Mouse (Mus musculus) hindbrain, embryonic 10.5 days (tissue): ENCODE measurements at regions not wholly inside any gene's neighbourhood (a gene's known extent, or its start where the extent isn't known, plus 50 kb on each side); places are given as distances from the start of the nearest gene placed in this dataset.

Experiments
- DNase-seq: peaks from one replicate; pipeline ENCODE4 v3.0.0-alpha.2; 2017; ENCODE audit warnings: low spot score
- H3K27ac ChIP-seq: fragments of 300-500 bp; sonication (generic); 2 replicates; pipeline ENCODE4 v1.5.1; 2016; ENCODE audit warnings: mild to moderate bottlenecking, moderate library complexity
- H3K27me3 ChIP-seq: fragments of 300-500 bp; sonication (generic); 2 replicates; pipeline ENCODE4 v1.6.1; 2016; ENCODE audit warnings: mild to moderate bottlenecking; ENCODE audit not compliant: poor library complexity, insufficient read depth, severe bottlenecking
- H3K36me3 ChIP-seq: fragments of 300-500 bp; sonication (generic); 2 replicates; pipeline ENCODE4 v1.6.1; 2016; ENCODE audit warnings: mild to moderate bottlenecking, moderate library complexity
- H3K4me1 ChIP-seq: fragments of 300-500 bp; sonication (generic); replicated peaks from 2 replicates; pipeline ENCODE4 v1.6.1; 2016; ENCODE audit warnings: mild to moderate bottlenecking
- H3K4me3 ChIP-seq: fragments of 300-500 bp; sonication (generic); 2 replicates; pipeline ENCODE4 v1.5.1; 2016; ENCODE audit warnings: mild to moderate bottlenecking, moderate library complexity
- H3K9me3 ChIP-seq: fragments of 300-500 bp; sonication (generic); 2 replicates; pipeline ENCODE4 v1.6.1; 2016; ENCODE audit warnings: mild to moderate bottlenecking, moderate library complexity
- WGBS: fragments of 180-500 bp; shearing (Covaris S2); methylation state at CpG from one replicate; pipeline ENCODE4 v1.1.7; 2016; 5-methylcytosine and 5-hydroxymethylcytosine counted together

- peak; percentile 41 for DNase-seq
- WGBS, result 32% methylated on average over 27 of the region's 27 CpGs
- Histone ChIP-seq H3K27ac (peak overlapping the region; percentile 74), H3K27me3 (peaks cover 10% of the 10 kb centered on the region; the same call in 1 of the 2 replicates), H3K9me3 (no peaks in the 10 kb centered on the region), H3K4me3 (peak overlapping the region; percentile 23; the same call in 1 of the 2 replicates), H3K4me1 (peaks cover 38% of the 10 kb centered on the region), H3K36me3 (no peaks in the 10 kb centered on the region)
Observed at GRCm38 (mm10) chr2:167782231-167782999, 92.8 kb upstream of the Tmem189 start.

GRCm38 (mm10) chr2:167781496-167781895 lies 91.9 kb upstream of the Tmem189 start:
- no peaks in the 10 kb centered on the region for H3K36me3 ChIP-seq
- DNase-seq, result no peak
- no peak overlapping the region for H3K4me3 ChIP-seq
- no peaks in the 10 kb centered on the region for H3K9me3 ChIP-seq
- 71% methylated on average over 13 of the region's 13 CpGs for WGBS
- H3K27ac ChIP-seq, result peak overlapping the region; percentile 9; the same call in 1 of the 2 replicates
- peaks cover 10% of the 10 kb centered on the region; the same call in 1 of the 2 replicates for H3K27me3 ChIP-seq
- H3K4me1 ChIP-seq, result peaks cover 47% of the 10 kb centered on the region

GRCm38 (mm10) chr2:167778691-167779090 lies 89.1 kb upstream of the Tmem189 start:
- peak overlapping the region; percentile 77; the same call in 1 of the 2 replicates for H3K4me3 ChIP-seq
- no peak for DNase-seq
- H3K36me3 ChIP-seq, result no peaks in the 10 kb centered on the region
- peak overlapping the region; percentile 95 for H3K27ac ChIP-seq
- WGBS, result 74% methylated on average over 10 of the region's 10 CpGs
- no peaks in the 10 kb centered on the region for H3K9me3 ChIP-seq
- H3K4me1 ChIP-seq, result peaks cover 68% of the 10 kb centered on the region
- peaks cover 19% of the 10 kb centered on the region for H3K27me3 ChIP-seq

GRCm38 (mm10) chr2:167778271-167778670 lies 88.6 kb upstream of the Tmem189 start:
- H3K9me3 ChIP-seq, result no peaks in the 10 kb centered on the region
- peak overlapping the region; percentile 77 for H3K4me3 ChIP-seq
- 70% methylated on average over 4 of the region's 4 CpGs for WGBS
- H3K36me3 ChIP-seq, result no peaks in the 10 kb centered on the region
- peaks cover 68% of the 10 kb centered on the region for H3K4me1 ChIP-seq
- peak overlapping the region; percentile 95 for H3K27ac ChIP-seq
- DNase-seq, result no peak
- peaks cover 19% of the 10 kb centered on the region for H3K27me3 ChIP-seq

GRCm38 (mm10) chr2:167777331-167778085 lies 87.9 kb upstream of the Tmem189 start:
- Histone ChIP-seq H3K27ac (peak overlapping the region; percentile 95), H3K9me3 (no peaks in the 10 kb centered on the region), H3K4me1 (peaks cover 61% of the 10 kb centered on the region), H3K4me3 (peak overlapping the region; percentile 77), H3K27me3 (peaks cover 19% of the 10 kb centered on the region), H3K36me3 (no peaks in the 10 kb centered on the region)
- 2% methylated on average over 33 of the region's 33 CpGs for WGBS
- DNase-seq, result peak; percentile 77

- Histone ChIP-seq H3K27ac (peak overlapping the region; percentile 95; the same call in 1 of the 2 replicates), H3K27me3 (peaks cover 15% of the 10 kb centered on the region; the same call in 1 of the 2 replicates), H3K4me3 (peak overlapping the region; percentile 77), H3K36me3 (no peaks in the 10 kb centered on the region), H3K9me3 (no peaks in the 10 kb centered on the region), H3K4me1 (peaks cover 51% of the 10 kb centered on the region)
- WGBS, result 75% methylated on average over 24 of the region's 24 CpGs
- DNase-seq, result no peak
Observed at GRCm38 (mm10) chr2:167776251-167777168, 86.9 kb upstream of the Tmem189 start.

GRCm38 (mm10) chr2:167775218-167775915 lies 85.7 kb upstream of the Tmem189 start:
- Histone ChIP-seq H3K9me3 (no peaks in the 10 kb centered on the region), H3K36me3 (no peaks in the 10 kb centered on the region), H3K27me3 (peaks cover 10% of the 10 kb centered on the region; the same call in 1 of the 2 replicates), H3K27ac (peak overlapping the region; percentile 53; the same call in 1 of the 2 replicates), H3K4me1 (peaks cover 46% of the 10 kb centered on the region), H3K4me3 (no peak overlapping the region)
- no peak for DNase-seq
- 73% methylated on average over 20 of the region's 20 CpGs for WGBS

- no peaks in the 10 kb centered on the region for H3K36me3 ChIP-seq
- no peaks in the 10 kb centered on the region for H3K9me3 ChIP-seq
- peak overlapping the region; percentile 53 for H3K27ac ChIP-seq
- H3K27me3 ChIP-seq, result peaks cover 10% of the 10 kb centered on the region; the same call in 1 of the 2 replicates
- H3K4me1 ChIP-seq, result peaks cover 46% of the 10 kb centered on the region
- no peak for DNase-seq
- H3K4me3 ChIP-seq, result no peak overlapping the region
- WGBS, result 24% methylated on average over 10 of the region's 10 CpGs
Observed at GRCm38 (mm10) chr2:167774806-167775179, 85.2 kb upstream of the Tmem189 start.

- Histone ChIP-seq H3K27ac (peak overlapping the region; percentile 53), H3K4me1 (peaks cover 51% of the 10 kb centered on the region), H3K36me3 (no peaks in the 10 kb centered on the region), H3K4me3 (no peak overlapping the region), H3K9me3 (no peaks in the 10 kb centered on the region), H3K27me3 (peaks cover 10% of the 10 kb centered on the region; the same call in 1 of the 2 replicates)
- WGBS, result 92% methylated on average over 2 of the region's 2 CpGs
- no peak for DNase-seq
Observed at GRCm38 (mm10) chr2:167774166-167774805, 84.7 kb upstream of the Tmem189 start.

GRCm38 (mm10) chr2:167772834-167773233 lies 83.2 kb upstream of the Tmem189 start:
- Histone ChIP-seq H3K27me3 (peaks cover 10% of the 10 kb centered on the region; the same call in 1 of the 2 replicates), H3K9me3 (no peaks in the 10 kb centered on the region), H3K27ac (no peak overlapping the region), H3K36me3 (no peaks in the 10 kb centered on the region), H3K4me3 (no peak overlapping the region), H3K4me1 (peaks cover 44% of the 10 kb centered on the region)
- 96% methylated on average over 5 of the region's 5 CpGs for WGBS
- no peak for DNase-seq

GRCm38 (mm10) chr2:167767962-167768361 lies 78.3 kb upstream of the Tmem189 start:
- peaks cover 21% of the 10 kb centered on the region for H3K4me1 ChIP-seq
- no peaks in the 10 kb centered on the region; the same call in 1 of the 2 replicates for H3K27me3 ChIP-seq
- H3K36me3 ChIP-seq, result no peaks in the 10 kb centered on the region
- DNase-seq, result no peak
- no peak overlapping the region for H3K27ac ChIP-seq
- WGBS, result 88% methylated on average over 13 of the region's 13 CpGs
- H3K9me3 ChIP-seq, result no peaks in the 10 kb centered on the region
- no peak overlapping the region for H3K4me3 ChIP-seq
